Mouse (Mus musculus) heart, adult 18-20 months (tissue): ENCODE measurements around the gene Cxcl17. TPM values are rescaled to one million over a fixed set of nuclear protein-coding genes. Genes with fewer than 3 reads are reported as not detected.

ENCODE experiments used
- DNase-seq, 2 experiments: peaks; one replicate each; pipeline ENCODE4 v3.0.0; 2021 to 2022; ENCODE audit warnings: mixed read lengths in 1 of 2
- total RNA-seq, 2 experiments: library from RNA; stranded (reverse); gene quantifications; 2 replicates each; pipeline ENCODE4 v1.2.3; 2021

Cxcl17 gene
- total RNA-seq, 2 experiments from 2014 or later: 1.1 TPM; not detected in 1

DNA sequence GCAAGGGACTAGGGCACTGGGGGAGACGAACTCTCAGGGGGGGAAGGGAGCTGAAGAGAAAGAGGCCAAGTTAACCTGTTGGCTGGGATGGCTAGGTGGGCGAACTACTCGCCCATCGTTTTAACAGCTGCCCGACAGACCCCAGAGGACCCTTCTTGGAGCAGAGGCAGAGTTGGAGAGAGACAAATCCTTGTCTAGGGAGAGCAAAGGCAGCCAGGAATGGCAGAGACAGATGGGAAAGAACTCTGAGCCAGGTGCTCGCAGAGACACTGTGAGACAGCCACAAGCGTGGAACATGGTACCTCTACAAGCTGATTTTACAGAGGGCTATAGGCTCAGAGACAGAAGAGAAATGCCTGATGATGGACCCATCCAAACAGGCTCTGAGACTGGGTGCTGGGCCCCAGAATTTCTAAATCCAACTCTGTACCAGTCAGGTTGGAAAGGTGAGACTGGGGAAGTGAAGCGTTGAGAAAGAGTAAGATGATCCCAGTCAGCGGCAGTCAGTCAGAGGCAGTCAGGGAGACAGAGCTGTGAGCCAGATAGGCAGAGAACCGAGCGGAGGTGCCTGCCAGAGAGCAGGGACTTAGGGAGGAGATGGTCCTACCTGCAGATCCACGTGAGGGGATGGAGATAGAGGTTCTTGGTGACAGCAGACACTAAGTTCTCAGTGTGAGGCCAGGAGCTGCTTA is 43.5 kb downstream of the Cxcl17 start, which contains the start of gene Cnfn:
Gene Cnfn (minus strand): TSS at position 667 of the 692 bp plus-strand sequence.
- DNase-seq: no peak

DNA sequence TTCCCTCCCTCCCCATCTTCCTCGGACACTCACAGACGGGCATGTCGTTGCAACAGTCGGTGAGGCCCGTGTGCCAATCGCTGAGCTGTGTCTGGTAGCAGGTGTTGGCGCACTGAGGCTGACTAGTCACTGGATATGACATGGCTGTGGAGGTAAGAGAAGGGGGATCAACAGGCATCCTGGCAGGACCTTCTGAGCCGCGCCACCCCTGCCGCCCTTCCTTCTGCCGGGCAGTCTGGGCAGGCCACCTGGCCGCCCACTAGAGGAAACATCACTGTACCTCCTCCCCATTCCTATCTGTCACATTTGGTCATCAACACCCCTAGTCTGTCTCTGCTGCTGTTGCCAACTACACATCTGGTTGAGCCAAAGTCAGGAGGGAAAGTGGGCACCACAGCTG is 44.4 kb downstream of the Cxcl17 start:
- DNase-seq: no peak

DNA sequence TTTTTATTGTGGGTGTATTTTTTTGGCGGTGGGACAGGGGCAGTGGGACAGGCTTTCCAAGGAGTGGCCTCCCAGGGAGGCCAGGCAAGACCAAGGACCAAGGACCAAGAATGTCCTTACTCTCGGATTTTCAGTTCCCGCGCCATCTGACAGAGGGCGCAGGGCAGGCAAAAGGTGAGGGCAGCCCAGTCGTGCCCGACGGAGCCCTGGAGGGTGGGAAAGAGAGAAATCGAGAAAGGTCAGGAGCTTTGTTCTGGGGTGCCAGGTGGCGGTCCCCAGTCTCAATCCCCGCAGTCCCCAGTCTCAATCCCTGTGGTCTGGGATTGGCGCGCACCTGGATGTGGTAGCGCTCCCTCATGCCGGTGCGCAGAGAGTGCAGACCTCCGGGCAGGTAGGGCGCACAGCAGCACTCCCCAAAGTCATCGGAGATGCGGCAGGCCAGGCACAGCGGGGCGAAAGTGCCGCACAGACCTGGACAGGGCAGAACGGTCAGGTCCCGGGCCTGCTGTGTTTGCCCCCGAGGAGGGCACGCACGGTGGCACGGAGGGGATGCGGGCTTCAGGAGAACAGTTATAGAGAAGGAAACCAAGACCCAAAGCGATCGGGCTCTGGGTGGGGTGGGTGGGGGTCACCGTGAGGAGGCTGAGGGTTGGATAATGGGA is 44.9 kb downstream of the Cxcl17 start:
- DNase-seq: peak; percentile 28 to 48

DNA sequence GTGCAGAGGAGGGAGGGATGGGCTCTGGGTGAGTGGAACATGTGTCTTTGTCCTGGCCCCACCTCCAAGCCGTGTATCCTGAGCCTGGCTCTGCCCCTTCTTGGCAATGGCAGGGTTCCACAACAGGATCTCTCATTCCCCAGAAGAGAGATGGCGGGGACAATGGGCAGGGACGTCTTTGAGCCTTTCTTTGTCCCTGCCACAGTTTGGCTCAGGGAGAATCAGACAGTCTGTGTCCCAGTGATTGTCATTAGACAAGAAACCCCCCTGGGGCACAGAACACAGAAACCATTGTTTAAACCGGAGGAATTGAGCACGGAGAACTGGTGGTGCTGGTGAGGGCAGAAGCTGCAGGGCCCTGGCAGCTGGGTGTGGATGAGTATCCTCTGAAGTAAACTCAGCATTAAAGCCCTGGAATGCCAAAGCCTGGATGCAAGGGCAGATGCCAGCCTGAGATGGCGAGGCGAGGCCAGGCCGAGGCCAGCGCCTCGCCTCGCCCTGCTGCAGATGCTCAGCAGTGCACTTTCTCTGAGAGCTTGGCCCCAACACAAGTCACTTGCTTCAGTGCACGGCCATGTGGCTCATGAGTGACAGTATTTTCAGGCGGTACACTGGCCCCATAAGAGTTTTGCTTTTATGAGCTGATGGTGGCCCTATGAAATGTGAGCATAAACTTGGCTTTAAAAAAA is 46.6 kb downstream of the Cxcl17 start:
- no peak for DNase-seq

DNA sequence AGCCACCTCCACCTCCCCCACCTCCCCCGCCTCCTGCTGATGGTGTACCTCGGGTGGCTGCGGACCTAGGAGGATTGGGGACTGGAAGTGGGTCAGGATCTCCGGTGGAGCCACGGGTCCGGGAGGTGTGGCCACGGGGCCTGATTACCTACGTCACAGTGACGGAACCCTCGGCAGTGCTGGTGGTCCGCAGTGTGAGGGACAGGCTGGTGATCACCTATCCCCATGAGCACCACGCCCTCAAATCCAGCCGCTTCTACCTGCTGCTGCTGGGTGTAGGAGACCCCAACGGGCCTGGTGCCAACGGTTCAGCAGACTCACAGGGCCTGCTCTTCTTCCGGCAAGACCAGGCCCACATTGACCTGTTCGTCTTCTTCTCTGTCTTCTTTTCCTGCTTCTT is 49.1 kb downstream of the Cxcl17 start:
- DNase-seq: no peak

DNA sequence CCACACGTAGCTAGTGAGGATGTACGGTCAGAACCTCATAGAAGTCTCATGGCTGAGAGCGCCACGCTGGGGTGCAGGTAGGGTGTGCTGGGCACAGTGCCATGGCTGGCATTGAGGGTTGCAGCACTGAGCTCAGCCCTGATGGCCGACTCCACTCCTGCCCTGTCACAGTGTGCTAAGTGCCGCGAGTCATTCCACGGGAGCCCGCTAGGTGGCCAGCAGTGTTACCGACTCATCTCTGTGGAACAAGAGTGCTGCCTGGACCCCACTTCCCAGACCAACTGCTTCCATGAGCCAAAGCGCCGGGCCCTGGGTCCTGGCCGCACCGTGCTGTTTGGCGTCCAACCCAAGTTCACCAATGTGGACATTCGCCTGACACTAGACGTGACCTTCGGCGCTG is 49.5 kb downstream of the Cxcl17 start:
- no peak for DNase-seq

DNA sequence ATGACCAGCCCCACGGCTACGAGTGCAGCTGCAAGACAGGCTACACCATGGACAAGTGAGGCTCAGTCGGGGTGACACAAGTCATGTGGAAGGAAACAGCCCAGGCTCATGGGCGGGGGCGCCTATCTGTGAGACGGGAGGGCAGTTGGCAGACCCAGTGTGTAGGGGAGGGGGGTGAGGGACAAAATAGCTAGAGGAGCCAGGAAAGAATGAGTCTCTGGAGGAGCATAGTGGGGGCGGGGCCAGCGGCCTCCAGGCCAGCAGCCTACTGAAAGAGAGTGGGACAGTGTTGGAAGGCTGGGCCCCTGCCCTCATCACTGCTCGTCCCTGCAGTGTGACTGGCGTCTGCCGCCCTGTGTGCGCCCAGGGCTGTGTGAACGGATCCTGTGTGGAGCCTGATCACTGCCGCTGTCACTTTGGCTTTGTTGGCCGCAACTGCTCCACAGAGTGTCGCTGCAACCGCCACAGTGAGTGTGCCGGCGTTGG is 53.9 kb downstream of the Cxcl17 start:
- DNase-seq: peak in 1 of 2 experiments; percentile 29

Other genes starting within 250 kb of the Cxcl17 start
- 1 to 10 TPM in 1 of 2 experiments, under 1 TPM in 1; 0.25 to 1.5 TPM for gene Pou2f2, start 233.2 kb downstream of the Cxcl17 start, total RNA-seq
- 10 to 100 TPM; 19.6 to 19.9 TPM for gene Dedd2, start 192.3 kb downstream of the Cxcl17 start, total RNA-seq
- gene Zfp526, start 191.5 kb downstream of the Cxcl17 start, total RNA-seq: 1 to 10 TPM; 6.3 to 7.4 TPM
- 10 to 100 TPM; 61.4 to 68.5 TPM for gene Gsk3a, start 175.0 kb downstream of the Cxcl17 start, total RNA-seq
- gene Erf, start 162.1 kb downstream of the Cxcl17 start, total RNA-seq: 10 to 100 TPM; 15.8 to 16.9 TPM
- 10 to 100 TPM; 45.1 to 63.1 TPM for gene Cic, start 145.2 kb downstream of the Cxcl17 start, total RNA-seq
- 1 to 10 TPM; 4.0 to 5.6 TPM for gene Pafah1b3, start 114.9 kb downstream of the Cxcl17 start, total RNA-seq
- gene Prr19, start 111.5 kb downstream of the Cxcl17 start, total RNA-seq: not detected
- not detected for gene Tmem145, start 106.8 kb downstream of the Cxcl17 start, total RNA-seq
- gene Megf8, start 95.7 kb downstream of the Cxcl17 start, total RNA-seq: 10 to 100 TPM; 31.8 to 32.9 TPM
- gene Cnfn, start 43.2 kb downstream of the Cxcl17 start, total RNA-seq: not detected
- gene Lipe, start 14.2 kb downstream of the Cxcl17 start, total RNA-seq: 10 to 100 TPM; 36.8 to 75.1 TPM
- gene Ceacam1, start 64.7 kb upstream of the Cxcl17 start, total RNA-seq: 10 to 100 TPM; 10.3 to 11.7 TPM
- 1 to 10 TPM; 2.2 to 2.3 TPM for gene Ceacam2, start 127.0 kb upstream of the Cxcl17 start, total RNA-seq
- under 1 TPM in 1 of 2 experiments, not detected in 1; 0.50 TPM for gene Erich4, start 203.0 kb upstream of the Cxcl17 start, total RNA-seq
- 10 to 100 TPM; 56.2 to 58.8 TPM for gene Dmac2, start 206.5 kb upstream of the Cxcl17 start, total RNA-seq
- 1 to 10 TPM; 3.4 to 4.4 TPM for gene B3gnt8, start 213.8 kb upstream of the Cxcl17 start, total RNA-seq
- 100 to 1,000 TPM; 285 to 287 TPM for gene Bckdha, start 246.1 kb upstream of the Cxcl17 start, total RNA-seq
- 10 to 100 TPM; 17.2 to 17.5 TPM for gene Exosc5, start 246.3 kb upstream of the Cxcl17 start, total RNA-seq